Mouse (Mus musculus) embryonic facial prominence, embryonic 15.5 days (tissue): ENCODE data around the gene Bpifb6. TPM values are rescaled to one million over a fixed set of nuclear protein-coding genes. Genes with fewer than 3 reads are reported as not detected.

Source experiments
- polyA plus RNA-seq: library from polyadenylated mRNA; unstranded; fragments of >200 nt; fragmentation: Nextera tagmentation; extraction: Ambion mirVana; gene quantifications from 2 replicates; pipeline ENCODE4 v1.2.1, GENCODE M21; 2015

The Bpifb6 gene
- polyA plus RNA-seq, 1 experiment from 2014 or later = not detected

Other genes with a start within 250 kb of the Bpifb6 start
- 0.08 TPM in 1 of 2 replicates, not detected in the other for gene Dnmt3c, start 203.7 kb upstream of the Bpifb6 start, polyA plus RNA-seq
- 200 and 207 TPM in 2 replicates for gene Mapre1, start 159.1 kb upstream of the Bpifb6 start, polyA plus RNA-seq
- gene Efcab8, start 120.5 kb upstream of the Bpifb6 start, polyA plus RNA-seq = not detected in 2 replicates
- gene Sun5, start 29.3 kb upstream of the Bpifb6 start, polyA plus RNA-seq = not detected in 2 replicates
- not detected in 2 replicates for gene Bpifb2, start 25.3 kb upstream of the Bpifb6 start, polyA plus RNA-seq
- gene Bpifb3, start 17.8 kb downstream of the Bpifb6 start, polyA plus RNA-seq = 0.21 and 0.34 TPM in 2 replicates
- gene Bpifb4, start 37.8 kb downstream of the Bpifb6 start, polyA plus RNA-seq = not detected in 2 replicates
- gene Bpifa6, start 74.6 kb downstream of the Bpifb6 start, polyA plus RNA-seq = 0.11 TPM in 1 of 2 replicates, not detected in the other
- gene Bpifa2, start 107.9 kb downstream of the Bpifb6 start, polyA plus RNA-seq = 0.46 TPM in 1 of 2 replicates, not detected in the other
- not detected in 2 replicates for gene Bpifa3, start 229.9 kb downstream of the Bpifb6 start, polyA plus RNA-seq
- 209 and 581 TPM in 2 replicates for gene Bpifa1, start 242.5 kb downstream of the Bpifb6 start, polyA plus RNA-seq